Mouse (Mus musculus) spleen, adult 2 months (tissue): ENCODE measurements around the gene Klhl7.

Experiments used
- CTCF ChIP-seq: fragments of 200-500 bp; IDR thresholded peaks from 2 replicates; pipeline ENCODE4 v1.5.1; 2011; ENCODE audit warnings: mild to moderate bottlenecking, inconsistent platforms; ENCODE audit not compliant: insufficient read depth, insufficient read length, insufficient replicate concordance; ENCODE audit errors: extremely low read depth
- POLR2A ChIP-seq: fragments of 200-500 bp; IDR thresholded peaks from 2 replicates; pipeline ENCODE4 v1.6.1; 2011; ENCODE audit warnings: low read depth, low read length, inconsistent platforms

DNA sequence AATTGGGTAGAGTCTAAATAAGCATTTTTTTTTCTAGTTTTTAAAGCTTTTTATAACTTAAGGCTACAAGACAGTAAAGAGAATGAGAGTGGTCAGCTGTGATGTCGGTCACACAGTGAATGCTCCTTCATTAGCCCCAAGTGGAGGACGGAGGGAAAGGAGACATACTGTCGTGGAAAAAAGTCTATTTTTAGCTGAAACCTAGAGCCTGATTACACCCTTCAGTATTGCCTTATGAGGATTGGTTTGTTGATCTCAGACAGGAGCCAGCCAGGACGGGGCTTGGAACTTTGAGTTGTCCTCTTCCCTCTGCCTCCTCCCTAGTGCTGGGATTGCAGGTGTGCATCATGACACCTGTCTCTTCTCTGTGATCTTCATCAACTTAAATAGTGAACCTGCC, 26.6 kb downstream of the Klhl7 start:
- TF ChIP-seq POLR2A = no peak
- TF ChIP-seq CTCF = no peak
